In the genomic region with DNA sequence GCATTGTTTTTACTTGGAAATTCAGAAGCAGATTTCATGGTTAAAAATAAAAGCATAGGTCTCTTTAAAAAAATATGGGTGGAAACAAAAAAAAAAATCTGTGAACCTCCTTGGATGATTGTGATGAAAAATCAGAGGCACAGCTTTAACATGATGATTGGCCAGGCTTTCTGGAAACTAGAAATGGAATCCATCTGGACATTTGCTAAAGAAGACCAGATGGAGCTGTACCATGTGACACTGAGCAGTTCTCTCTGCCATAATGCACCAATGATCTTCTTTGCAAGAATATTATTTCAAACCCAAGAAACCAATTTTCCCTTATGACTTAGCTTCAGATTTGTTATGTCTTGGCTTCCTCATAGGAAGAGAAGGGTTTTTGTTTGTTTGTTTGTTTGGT, we compare ENCODE assay signal across 20 mouse cellular contexts. TPM values are rescaled to one million over a fixed set of nuclear protein-coding genes. Genes with fewer than 3 reads are reported as not detected.
DNase-seq lines count a peak whose midpoint lies in the region; ATAC-seq and TF ChIP-seq lines count a peak whose summit lies in the region.
"Had no signal": no experiment of that assay in that cellular context is flagged by ENCODE, and none has a peak within 500 bp of the region (broad histone marks: within the 10 kb centered on the region; RNA-seq: fewer than 3 reads in every experiment).

No protein-coding gene starts in this region.

- ATAC-seq in forebrain, embryonic 14.5 days: peak; percentile 42; the same call in 1 of the 2 replicates
- ATAC-seq in forebrain, embryonic 11.5 days (replicated peaks; ENCODE audit: low FRiP score): no peak
- ATAC-seq in embryonic facial prominence, embryonic 14.5 days (ENCODE audit: low read depth): no peak
- ATAC-seq: hindbrain, embryonic 16.5 days; intestine, postnatal 0 days had no signal

- H3K9ac ChIP-seq in forebrain, embryonic 14.5 days (ENCODE audit: low read length): no peak overlapping the region
- no peak overlapping the region for H3K9ac ChIP-seq in forebrain, embryonic 11.5 days (ENCODE audit: low read length)
- H3K9ac ChIP-seq in embryonic facial prominence, embryonic 14.5 days (ENCODE audit: low read depth, low read length): no peak overlapping the region
- H3K9ac ChIP-seq: heart, embryonic 12.5 days had no signal

- no peak overlapping the region for H3K4me3 ChIP-seq in forebrain, embryonic 14.5 days (ENCODE audit: low read depth, low read length)
- no peak overlapping the region for H3K4me3 ChIP-seq in forebrain, embryonic 11.5 days (ENCODE audit: low read depth, low read length)
- H3K4me3 ChIP-seq in left cerebral cortex, adult 2 months: no peak overlapping the region
- no peak overlapping the region for H3K4me3 ChIP-seq in embryonic facial prominence, embryonic 14.5 days (ENCODE audit: low read depth, low read length)
- H3K4me3 ChIP-seq in gastrocnemius, adult 2 months: no peak overlapping the region
- H3K4me3 ChIP-seq: erythroblast, embryonic 14.5 days; heart, embryonic 12.5 days had no signal

- no peaks in the 10 kb centered on the region for H3K4me1 ChIP-seq in forebrain, embryonic 14.5 days (ENCODE audit: control insufficient read depth, insufficient read depth, low read length)
- no peaks in the 10 kb centered on the region for H3K4me1 ChIP-seq in forebrain, embryonic 11.5 days (replicated peaks; ENCODE audit: control insufficient read depth, insufficient read depth, low read length)
- H3K4me1 ChIP-seq in embryonic facial prominence, embryonic 14.5 days (ENCODE audit: control insufficient read depth, insufficient read depth, low read length): no peaks in the 10 kb centered on the region
- H3K4me1 ChIP-seq: heart, embryonic 12.5 days had no signal

- H3K27me3 ChIP-seq in forebrain, embryonic 14.5 days (replicated peaks; ENCODE audit: control insufficient read depth, insufficient read depth, low read length): no peaks in the 10 kb centered on the region
- no peaks in the 10 kb centered on the region for H3K27me3 ChIP-seq in forebrain, embryonic 11.5 days (ENCODE audit: control insufficient read depth, insufficient read depth, low read length)
- no peaks in the 10 kb centered on the region for H3K27me3 ChIP-seq in embryonic facial prominence, embryonic 14.5 days (replicated peaks; ENCODE audit: control insufficient read depth, insufficient read depth, low read length)
- H3K27me3 ChIP-seq: heart, embryonic 12.5 days had no signal

- H3K9me3 ChIP-seq in forebrain, embryonic 14.5 days (replicated peaks; ENCODE audit: control insufficient read depth, low read length): no peaks in the 10 kb centered on the region
- H3K9me3 ChIP-seq in forebrain, embryonic 11.5 days (ENCODE audit: control insufficient read depth, low read length): no peaks in the 10 kb centered on the region
- no peaks in the 10 kb centered on the region for H3K9me3 ChIP-seq in embryonic facial prominence, embryonic 14.5 days (ENCODE audit: control insufficient read depth, low read length)
- H3K9me3 ChIP-seq: heart, embryonic 12.5 days had no signal

- intact Hi-C loops in left cerebral cortex, adult 2 months (cut with DNase I): loop anchor here (5.0 kb wide), 1 partner anchor 214 kb away; no protein-coding TSS in a partner anchor
- intact Hi-C loops in gastrocnemius, adult 2 months (cut with DNase I): no loop called here

- H3K4me2 ChIP-seq in forebrain, embryonic 14.5 days (ENCODE audit: low read length): no peak overlapping the region
- no peak overlapping the region for H3K4me2 ChIP-seq in forebrain, embryonic 11.5 days (ENCODE audit: low read depth, low read length, severe bottlenecking)
- no peak overlapping the region for H3K4me2 ChIP-seq in embryonic facial prominence, embryonic 14.5 days (ENCODE audit: low read depth, low read length)
- H3K4me2 ChIP-seq: heart, embryonic 12.5 days had no signal

- DNase-seq in forebrain, embryonic 14.5 days (ENCODE audit: low spot score): peak; percentile 59
- DNase-seq in forebrain, embryonic 11.5 days (ENCODE audit: low spot score): no peak
- peak; percentile 36 to 40 for DNase-seq in left cerebral cortex, adult 18-20 months (ENCODE audit: low spot score in 2 of 2)
- no peak for DNase-seq in left cerebral cortex, adult 2 months (ENCODE audit: extremely low spot score in 1 of 2, low spot score in 2 of 2)
- DNase-seq in embryonic facial prominence, embryonic 14.5 days (ENCODE audit: low spot score): peak; percentile 20
- DNase-seq in layer of hippocampus, adult 9-11 months: peak; percentile 57
- DNase-seq in gastrocnemius, adult 2 months: no peak
- DNase-seq: adrenal gland, postnatal 36 days; heart, postnatal 36 days; liver; lung, adult 18-20 months; lung, postnatal 36 days; thymus, postnatal 36 days had no signal

- no peak for TF ChIP-seq CTCF in left cerebral cortex, adult 2 months (IDR thresholded peaks at IDR 0.05)
- no peak for TF ChIP-seq CTCF in gastrocnemius, adult 2 months (IDR thresholded peaks at IDR 0.05)

- no peaks in the 10 kb centered on the region for H3K36me3 ChIP-seq in forebrain, embryonic 14.5 days (ENCODE audit: control insufficient read depth, insufficient read depth, low read length)
- no peaks in the 10 kb centered on the region for H3K36me3 ChIP-seq in forebrain, embryonic 11.5 days (ENCODE audit: control insufficient read depth, insufficient read depth, low read length)
- no peaks in the 10 kb centered on the region for H3K36me3 ChIP-seq in embryonic facial prominence, embryonic 14.5 days (ENCODE audit: control insufficient read depth, insufficient read depth, low read length)
- H3K36me3 ChIP-seq: heart, embryonic 12.5 days had no signal

- H3K27ac ChIP-seq in forebrain, embryonic 14.5 days (ENCODE audit: low read depth, low read length): no peak overlapping the region
- H3K27ac ChIP-seq in forebrain, embryonic 11.5 days (ENCODE audit: low read depth, low read length): no peak overlapping the region
- H3K27ac ChIP-seq in left cerebral cortex, adult 2 months: no peak overlapping the region; the same call in 1 of the 2 replicates
- no peak overlapping the region for H3K27ac ChIP-seq in embryonic facial prominence, embryonic 14.5 days (replicated peaks; ENCODE audit: low read depth, low read length)
- no peak overlapping the region for H3K27ac ChIP-seq in gastrocnemius, adult 2 months
- H3K27ac ChIP-seq: kidney, postnatal 0 days had no signal

RNA-seq across cellular contexts. Expression of gene Pak7, which starts 28.6 kb away (rescaled TPM):
- 29.7 and 33.7 TPM in 2 replicates for polyA plus RNA-seq in forebrain, embryonic 14.5 days (2014; fragmentation: Nextera tagmentation; extraction: Ambion mirVana)
- 10.5 and 11.0 TPM in 2 replicates for polyA plus RNA-seq in forebrain, embryonic 11.5 days (2014; fragmentation: Nextera tagmentation; extraction: Ambion mirVana)
- 10 to 100 TPM; 38.4 to 50.5 TPM for total RNA-seq in left cerebral cortex, adult 18-20 months (2021)
- total RNA-seq in left cerebral cortex, adult 2 months (2021): 10 to 100 TPM; 46.1 to 47.8 TPM
- 1.4 and 1.7 TPM in 2 replicates for polyA plus RNA-seq in embryonic facial prominence, embryonic 14.5 days (2014; fragmentation: Nextera tagmentation; extraction: Ambion mirVana)
- total RNA-seq in gastrocnemius, adult 2 months (2021): not detected
- total RNA-seq: gastrocnemius, adult 18-20 months; granulocyte monocyte progenitor cell, adult 5-6 weeks; heart, postnatal 36 days had no signal

Comparison
In these comparisons a context has a peak if more than half of its experiments do, and no peak if none do; other contexts are left out.
1. DNase-seq: peak in forebrain, embryonic 14.5 days (single experiment), left cerebral cortex, adult 18-20 months (2 of 2), embryonic facial prominence, embryonic 14.5 days (single experiment) and layer of hippocampus, adult 9-11 months (single experiment); none in forebrain, embryonic 11.5 days (single experiment), left cerebral cortex, adult 2 months (0 of 2) and gastrocnemius, adult 2 months (single experiment).
2. RNA of gene Pak7, which starts 28.6 kb away (total RNA-seq): 38.4 to 50.5 TPM in left cerebral cortex, adult 18-20 months and 46.1 to 47.8 TPM in left cerebral cortex, adult 2 months; not detected in gastrocnemius, adult 2 months; every median in the first group is over 10 times any median in the second.